Mouse (Mus musculus) cortical plate, adult 2 months (tissue): Measurements from ENCODE around the gene Fam104a. TPM values are rescaled to one million over a fixed set of nuclear protein-coding genes. Genes with fewer than 3 reads are reported as not detected.

Experiments used
- H3K27ac ChIP-seq: fragments of 200-500 bp; 2 replicates; pipeline ENCODE4 v1.5.1; 2012; ENCODE audit warnings: low read length, control low read depth, inconsistent platforms; ENCODE audit not compliant: insufficient read depth
- H3K4me1 ChIP-seq: fragments of 200-500 bp; 2 replicates; pipeline ENCODE4 v1.6.1; 2011; ENCODE audit warnings: low read length; ENCODE audit not compliant: control insufficient read depth, insufficient read depth
- H3K4me3 ChIP-seq: fragments of 200-500 bp; 2 replicates; pipeline ENCODE4 v1.5.1; 2011; ENCODE audit warnings: mild to moderate bottlenecking, low read length, control low read depth; ENCODE audit not compliant: insufficient read depth
- CTCF ChIP-seq: fragments of 200-500 bp; IDR thresholded peaks from 2 replicates; pipeline ENCODE4 v1.5.1; 2011; ENCODE audit warnings: mild to moderate bottlenecking, control low read depth, low read length; ENCODE audit not compliant: insufficient read depth; ENCODE audit errors: extremely low read depth
- POLR2A ChIP-seq: fragments of 200-500 bp; IDR thresholded peaks from 2 replicates; pipeline ENCODE4 v1.6.1; 2011; ENCODE audit warnings: mild to moderate bottlenecking, low read length, control low read depth; ENCODE audit not compliant: insufficient read depth; ENCODE audit errors: extremely low read depth
- polyA plus RNA-seq: library from polyadenylated mRNA; depleted of rRNA; stranded (reverse); fragments of >200 nt; gene quantifications from 2 replicates; pipeline ENCODE4 v1.2.3, GENCODE M21; 2012

The Fam104a gene
- polyA plus RNA-seq, 1 experiment: 28.6 TPM

- TF ChIP-seq POLR2A (no peak), CTCF (no peak)
- H3K27ac ChIP-seq: no peak overlapping the region
Measured at GRCm38 (mm10) chr11:113658319-113658718, 25.6 kb downstream of the Fam104a start.

GRCm38 (mm10) chr11:113657221-113657620, 26.7 kb downstream of the Fam104a start:
- TF ChIP-seq POLR2A: no peak
- no peak for TF ChIP-seq CTCF

More at GRCm38 (mm10) chr11:113658319-113658718, 25.6 kb downstream of the Fam104a start:
- Histone ChIP-seq H3K4me1 (peaks cover 9% of the 10 kb centered on the region), H3K4me3 (no peak overlapping the region)

GRCm38 (mm10) chr11:113656511-113656932, 27.4 kb downstream of the Fam104a start:
- H3K4me1 ChIP-seq: peaks cover 9% of the 10 kb centered on the region
- no peak overlapping the region for H3K27ac ChIP-seq
- H3K4me3 ChIP-seq: no peak overlapping the region
- TF ChIP-seq CTCF: no peak
- no peak for TF ChIP-seq POLR2A

More at GRCm38 (mm10) chr11:113657221-113657620, 26.7 kb downstream of the Fam104a start:
- Histone ChIP-seq H3K4me1 (peaks cover 9% of the 10 kb centered on the region), H3K4me3 (no peak overlapping the region), H3K27ac (no peak overlapping the region)

- TF ChIP-seq CTCF (no peak), POLR2A (no peak)
- Histone ChIP-seq H3K27ac (no peak overlapping the region), H3K4me1 (peaks cover 9% of the 10 kb centered on the region), H3K4me3 (no peak overlapping the region)
Measured at GRCm38 (mm10) chr11:113654561-113655270, 29.2 kb downstream of the Fam104a start.

- H3K27ac ChIP-seq: no peak overlapping the region
- H3K4me3 ChIP-seq: no peak overlapping the region
- H3K4me1 ChIP-seq: peaks cover 9% of the 10 kb centered on the region
- TF ChIP-seq CTCF: no peak
- no peak for TF ChIP-seq POLR2A
Measured at GRCm38 (mm10) chr11:113654105-113654504, 29.9 kb downstream of the Fam104a start.

- Histone ChIP-seq H3K4me3 (no peak overlapping the region), H3K4me1 (peaks cover 11% of the 10 kb centered on the region), H3K27ac (no peak overlapping the region)
- TF ChIP-seq CTCF: no peak
- TF ChIP-seq POLR2A: no peak
Measured at GRCm38 (mm10) chr11:113652516-113652915, 31.4 kb downstream of the Fam104a start.

- Histone ChIP-seq H3K27ac (no peak overlapping the region), H3K4me3 (no peak overlapping the region), H3K4me1 (peaks cover 8% of the 10 kb centered on the region)
- TF ChIP-seq CTCF (peak; percentile 57), POLR2A (no peak)
Measured at GRCm38 (mm10) chr11:113651907-113652273, 32.1 kb downstream of the Fam104a start.

- no peak overlapping the region; the same call in 1 of the 2 replicates for H3K4me3 ChIP-seq
- TF ChIP-seq CTCF: no peak
- no peak for TF ChIP-seq POLR2A
- no peak overlapping the region for H3K27ac ChIP-seq
- peaks cover 8% of the 10 kb centered on the region for H3K4me1 ChIP-seq
Measured at GRCm38 (mm10) chr11:113651206-113651906, 32.6 kb downstream of the Fam104a start.

- Histone ChIP-seq H3K27ac (peak within 1 kb of the TSS; percentile 100), H3K4me1 (peaks cover 8% of the 10 kb centered on the region), H3K4me3 (peak within 1 kb of the TSS; percentile 99)
- TF ChIP-seq CTCF (no peak), POLR2A (peak; percentile 37; the same call in 1 of the 2 replicates)
Measured at GRCm38 (mm10) chr11:113649353-113650210, 34.4 kb downstream of the Fam104a start, which contains the start of gene Slc39a11. TSS of gene Slc39a11 (minus strand) at chr11:113650079.
